Mouse (Mus musculus): ENCODE data around the gene Acsl5. TPM values are rescaled to one million over a fixed set of nuclear protein-coding genes. Genes with fewer than 3 reads are reported as not detected.

Acsl5 gene
- polyA plus RNA-seq, 1 experiment, result not detected

- Histone ChIP-seq H3K27ac (ENCODE audit: insufficient read depth, low read depth, low read length) (no peak overlapping the region), H3K4me1 (ENCODE audit: control insufficient read depth, insufficient read depth, low read length) (no peaks in the 10 kb centered on the region), H3K4me3 (ENCODE audit: insufficient read depth, low read depth, low read length) (no peak overlapping the region)
- TF ChIP-seq POLR2A (IDR thresholded peaks at IDR 0.05; ENCODE audit: insufficient read depth, low read depth, low read length) (no peak), CTCF (IDR thresholded peaks at IDR 0.05; ENCODE audit: insufficient read depth, low read depth, low read length) (no peak)
Observed at GRCm38 (mm10) chr19:55288974-55289373, 37.2 kb downstream of the Acsl5 start.

DNA sequence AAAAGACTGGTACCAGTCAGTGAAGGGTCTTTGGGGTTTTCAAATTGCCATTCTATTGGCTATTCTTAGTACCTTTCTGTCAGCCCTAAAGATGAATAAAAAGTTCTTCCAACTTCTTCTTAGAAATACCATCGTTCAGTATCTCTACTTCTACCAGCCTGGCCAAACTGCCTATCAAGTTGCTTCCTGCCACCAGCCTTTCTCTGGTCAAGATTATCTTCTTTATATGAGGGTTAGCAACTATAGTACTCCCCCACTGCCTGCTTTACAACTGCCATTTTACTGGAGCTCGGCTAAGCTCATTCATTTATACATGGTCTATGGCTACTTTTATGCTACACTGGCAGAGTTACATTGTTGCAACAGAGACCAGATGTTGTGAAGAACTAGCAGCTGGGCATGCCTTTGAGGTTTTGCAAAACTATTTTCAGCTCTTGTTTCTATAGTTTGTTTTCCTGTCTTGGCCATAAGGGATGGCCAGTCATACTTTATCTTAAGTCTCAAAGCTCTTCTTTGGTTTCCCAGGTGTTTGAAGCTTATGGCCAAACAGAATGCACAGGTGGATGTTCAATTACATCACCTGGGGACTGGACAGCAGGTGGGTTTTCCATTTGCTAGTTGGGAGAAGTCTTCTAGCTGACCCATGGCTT lies 39.0 kb downstream of the Acsl5 start:
- no peak for TF ChIP-seq CTCF (IDR thresholded peaks at IDR 0.05; ENCODE audit: insufficient read depth, low read depth, low read length)
- no peak for TF ChIP-seq POLR2A (IDR thresholded peaks at IDR 0.05; ENCODE audit: insufficient read depth, low read depth, low read length)
- Histone ChIP-seq H3K4me1 (ENCODE audit: control insufficient read depth, insufficient read depth, low read length) (no peaks in the 10 kb centered on the region), H3K27ac (ENCODE audit: insufficient read depth, low read depth, low read length) (no peak overlapping the region), H3K4me3 (ENCODE audit: insufficient read depth, low read depth, low read length) (no peak overlapping the region)
- WGBS, result 87% methylated on average over 2 of the region's 2 CpGs

GRCm38 (mm10) chr19:55292210-55292850 lies 40.6 kb downstream of the Acsl5 start:
- Histone ChIP-seq H3K27ac (ENCODE audit: insufficient read depth, low read depth, low read length) (no peak overlapping the region), H3K4me3 (ENCODE audit: insufficient read depth, low read depth, low read length) (no peak overlapping the region), H3K4me1 (ENCODE audit: control insufficient read depth, insufficient read depth, low read length) (no peaks in the 10 kb centered on the region)
- TF ChIP-seq POLR2A (IDR thresholded peaks at IDR 0.05; ENCODE audit: insufficient read depth, low read depth, low read length) (no peak), CTCF (IDR thresholded peaks at IDR 0.05; ENCODE audit: insufficient read depth, low read depth, low read length) (no peak)
- 99% methylated on average over 2 of the region's 2 CpGs for WGBS

DNA sequence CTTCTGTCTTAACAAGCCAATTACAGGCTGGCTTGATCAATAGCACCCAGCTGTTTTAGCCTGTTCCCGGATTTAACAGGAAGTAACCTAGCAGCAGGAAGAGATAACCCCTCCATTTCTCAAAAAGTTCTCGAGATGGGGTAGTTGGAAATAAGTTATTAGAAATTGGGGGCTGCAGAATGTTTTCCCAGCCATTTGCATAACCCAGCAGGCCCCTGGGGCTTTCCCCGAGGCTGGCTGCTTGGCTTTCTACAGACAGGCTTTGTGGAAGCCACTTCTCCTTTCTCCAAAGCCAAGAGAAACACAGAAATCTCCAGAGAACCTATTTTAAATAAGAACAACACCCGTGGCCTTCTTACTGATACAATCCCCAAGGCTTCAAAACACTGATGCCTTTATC lies 41.4 kb downstream of the Acsl5 start:
- no peak overlapping the region for H3K27ac ChIP-seq (ENCODE audit: insufficient read depth, low read depth, low read length)
- H3K4me1 ChIP-seq (ENCODE audit: control insufficient read depth, insufficient read depth, low read length), result no peaks in the 10 kb centered on the region
- no peak overlapping the region for H3K4me3 ChIP-seq (ENCODE audit: insufficient read depth, low read depth, low read length)
- 24% methylated on average over 4 of the region's 4 CpGs for WGBS
- TF ChIP-seq POLR2A (IDR thresholded peaks at IDR 0.05; ENCODE audit: insufficient read depth, low read depth, low read length) (no peak), CTCF (IDR thresholded peaks at IDR 0.05; ENCODE audit: insufficient read depth, low read depth, low read length) (no peak)

- no peaks in the 10 kb centered on the region for H3K4me1 ChIP-seq (ENCODE audit: control insufficient read depth, insufficient read depth, low read length)
- H3K27ac ChIP-seq (ENCODE audit: insufficient read depth, low read depth, low read length), result no peak overlapping the region
- H3K4me3 ChIP-seq (ENCODE audit: insufficient read depth, low read depth, low read length), result no peak overlapping the region
- TF ChIP-seq POLR2A (IDR thresholded peaks at IDR 0.05; ENCODE audit: insufficient read depth, low read depth, low read length), result no peak
- TF ChIP-seq CTCF (IDR thresholded peaks at IDR 0.05; ENCODE audit: insufficient read depth, low read depth, low read length), result no peak
- WGBS, result 92% methylated on average over 9 of the region's 9 CpGs
Observed at GRCm38 (mm10) chr19:55295075-55295474, 43.3 kb downstream of the Acsl5 start.

GRCm38 (mm10) chr19:55295556-55295955 lies 43.8 kb downstream of the Acsl5 start:
- WGBS, result 86% methylated on average over 3 of the region's 3 CpGs
- TF ChIP-seq POLR2A (IDR thresholded peaks at IDR 0.05; ENCODE audit: insufficient read depth, low read depth, low read length) (no peak), CTCF (IDR thresholded peaks at IDR 0.05; ENCODE audit: insufficient read depth, low read depth, low read length) (no peak)
- no peak overlapping the region for H3K4me3 ChIP-seq (ENCODE audit: insufficient read depth, low read depth, low read length)
- H3K27ac ChIP-seq (ENCODE audit: insufficient read depth, low read depth, low read length), result no peak overlapping the region
- H3K4me1 ChIP-seq (ENCODE audit: control insufficient read depth, insufficient read depth, low read length), result no peaks in the 10 kb centered on the region

GRCm38 (mm10) chr19:55296301-55296700 lies 44.6 kb downstream of the Acsl5 start:
- 88% methylated on average over 2 of the region's 2 CpGs for WGBS
- Histone ChIP-seq H3K4me1 (ENCODE audit: control insufficient read depth, insufficient read depth, low read length) (no peaks in the 10 kb centered on the region), H3K27ac (ENCODE audit: insufficient read depth, low read depth, low read length) (no peak overlapping the region), H3K4me3 (ENCODE audit: insufficient read depth, low read depth, low read length) (no peak overlapping the region)
- TF ChIP-seq CTCF (IDR thresholded peaks at IDR 0.05; ENCODE audit: insufficient read depth, low read depth, low read length) (no peak), POLR2A (IDR thresholded peaks at IDR 0.05; ENCODE audit: insufficient read depth, low read depth, low read length) (no peak)

GRCm38 (mm10) chr19:55297489-55297888 lies 45.8 kb downstream of the Acsl5 start:
- TF ChIP-seq CTCF (IDR thresholded peaks at IDR 0.05; ENCODE audit: insufficient read depth, low read depth, low read length) (no peak), POLR2A (IDR thresholded peaks at IDR 0.05; ENCODE audit: insufficient read depth, low read depth, low read length) (no peak)
- H3K27ac ChIP-seq (ENCODE audit: insufficient read depth, low read depth, low read length), result no peak overlapping the region
- WGBS, result 92% methylated on average over 2 of the region's 2 CpGs
- H3K4me3 ChIP-seq (ENCODE audit: insufficient read depth, low read depth, low read length), result no peak overlapping the region
- no peaks in the 10 kb centered on the region for H3K4me1 ChIP-seq (ENCODE audit: control insufficient read depth, insufficient read depth, low read length)

DNA sequence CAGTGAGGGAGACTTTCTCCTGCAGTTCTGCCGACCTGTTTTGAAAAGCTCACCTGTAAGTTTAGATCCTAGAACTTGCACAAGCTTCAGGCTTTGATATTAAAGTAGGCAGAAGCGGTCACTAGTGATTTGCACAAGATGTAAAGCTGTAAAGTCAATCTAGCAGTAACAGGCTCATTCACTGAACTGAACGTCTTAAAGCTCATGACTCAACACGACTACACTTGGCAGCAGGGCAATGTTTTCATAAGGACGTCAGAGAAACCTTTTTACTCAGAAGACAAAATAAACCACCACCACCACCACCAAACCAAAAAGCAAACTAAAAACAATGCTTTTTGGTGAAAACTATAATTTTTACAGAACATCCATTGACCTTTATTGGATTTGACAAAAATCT lies 46.2 kb downstream of the Acsl5 start:
- H3K4me1 ChIP-seq (ENCODE audit: control insufficient read depth, insufficient read depth, low read length), result no peaks in the 10 kb centered on the region
- no peak overlapping the region for H3K27ac ChIP-seq (ENCODE audit: insufficient read depth, low read depth, low read length)
- 74% methylated on average over 5 of the region's 5 CpGs for WGBS

More for the DNA sequence above, 46.2 kb downstream of the Acsl5 start:
- H3K4me3 ChIP-seq (ENCODE audit: insufficient read depth, low read depth, low read length), result no peak overlapping the region
- TF ChIP-seq POLR2A (IDR thresholded peaks at IDR 0.05; ENCODE audit: insufficient read depth, low read depth, low read length) (no peak), CTCF (IDR thresholded peaks at IDR 0.05; ENCODE audit: insufficient read depth, low read depth, low read length) (no peak)
